Mouse (Mus musculus) kidney, adult 2 months (tissue): ENCODE results near the gene Ssc5d. TPM values are rescaled to one million over a fixed set of nuclear protein-coding genes. Genes with fewer than 3 reads are reported as not detected.
A peak's percentile ranks its signal among the peaks of the same experiment; 100 is the strongest.

Experiments
- DNase-seq: peaks from one replicate; pipeline ENCODE4 v3.0.0; 2021
- H3K27ac ChIP-seq: fragments of 200-500 bp; 2 replicates; pipeline ENCODE4 v1.5.1; 2012; ENCODE audit warnings: low read depth, low read length, control low read depth, inconsistent platforms; ENCODE audit not compliant: insufficient read depth
- H3K27me3 ChIP-seq: fragments of 200-500 bp; replicated peaks from 2 replicates; pipeline ENCODE4 v1.6.1; 2012; ENCODE audit warnings: mild to moderate bottlenecking, moderate library complexity, low read length, inconsistent platforms; ENCODE audit not compliant: control insufficient read depth, insufficient read depth
- H3K36me3 ChIP-seq: fragments of 200-500 bp; 2 replicates; pipeline ENCODE4 v1.6.1; 2012; ENCODE audit warnings: mild to moderate bottlenecking, moderate library complexity, low read length, inconsistent platforms; ENCODE audit not compliant: control insufficient read depth, insufficient read depth
- H3K4me1 ChIP-seq: fragments of 200-500 bp; 2 replicates; pipeline ENCODE4 v1.6.1; 2011; ENCODE audit warnings: low read length; ENCODE audit not compliant: control insufficient read depth, insufficient read depth
- H3K4me3 ChIP-seq: fragments of 200-500 bp; 2 replicates; pipeline ENCODE4 v1.5.1; 2011; ENCODE audit warnings: mild to moderate bottlenecking, low read depth, low read length, control low read depth; ENCODE audit not compliant: insufficient read depth
- CTCF ChIP-seq: fragments of 200-500 bp; conservative IDR thresholded peaks from 2 replicates; pipeline ENCODE4 v1.5.1; 2011; ENCODE audit warnings: low read depth, mild to moderate bottlenecking, control low read depth, low read length, moderate library complexity, mixed read lengths; ENCODE audit not compliant: insufficient read depth, insufficient read length
- POLR2A ChIP-seq: fragments of 200-500 bp; IDR thresholded peaks from one replicate; pipeline ENCODE4 v1.6.1; 2011; ENCODE audit warnings: low read depth, low read length, control low read depth
- WGBS: fragments of 180-500 bp; shearing (Covaris S2); methylation state at CpG from one replicate; pipeline ENCODE4 v1.1.7; 2018; 5-methylcytosine and 5-hydroxymethylcytosine counted together
- polyA plus RNA-seq: library from polyadenylated mRNA; depleted of rRNA; stranded (reverse); fragments of >200 nt; gene quantifications from 2 replicates; pipeline ENCODE4 v1.2.3, GENCODE M21; 2012

Ssc5d gene
- polyA plus RNA-seq, 1 experiment: 2.1 TPM

DNA sequence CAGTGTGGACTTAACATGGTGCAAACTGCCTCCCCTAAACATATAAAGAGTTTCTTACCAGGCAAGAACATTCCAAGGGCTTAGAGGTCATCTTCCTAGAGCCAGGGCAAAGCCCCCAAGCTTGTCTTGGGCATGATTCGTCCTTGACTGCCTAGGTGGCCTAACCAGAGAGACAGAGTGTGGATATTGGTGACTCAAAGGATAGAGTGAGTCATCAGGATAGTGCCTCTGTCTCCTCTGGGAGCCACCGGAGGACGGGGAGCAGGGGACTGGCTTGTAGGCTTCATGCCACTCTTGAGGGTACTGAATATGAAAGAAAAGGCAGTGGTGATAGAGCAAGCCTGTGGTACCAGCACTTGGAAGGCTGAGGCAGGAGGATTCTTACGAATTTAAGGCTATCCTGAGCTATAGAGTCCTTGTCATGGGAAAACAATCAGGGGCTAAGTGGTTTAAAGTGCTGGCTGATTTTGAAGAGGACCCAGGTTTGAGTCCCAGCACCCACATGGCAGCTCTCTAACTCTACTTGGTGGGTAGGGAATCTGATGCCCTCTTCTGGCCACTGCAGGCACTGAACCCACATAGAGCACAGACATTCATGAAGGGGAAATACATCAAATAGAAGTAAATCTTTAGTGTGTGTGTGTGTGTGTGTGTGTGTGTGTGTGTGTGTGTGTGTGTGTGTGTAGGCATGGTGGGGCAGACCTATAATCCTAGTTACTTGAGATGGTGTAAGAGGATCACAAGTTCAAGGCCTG is 8.8 kb downstream of the Ssc5d start:
- no peaks in the 10 kb centered on the region for H3K27me3 ChIP-seq
- H3K36me3 ChIP-seq: no peaks in the 10 kb centered on the region
- 77% methylated on average over 4 of the region's 4 CpGs for WGBS
- no peaks in the 10 kb centered on the region for H3K4me1 ChIP-seq
- no peak overlapping the region for H3K27ac ChIP-seq
- DNase-seq: no peak
- TF ChIP-seq POLR2A: no peak
- 0 out of 2 replicates have a peak, but pooled peaks have one; percentile 14 for TF ChIP-seq CTCF
- no peak overlapping the region for H3K4me3 ChIP-seq

DNA sequence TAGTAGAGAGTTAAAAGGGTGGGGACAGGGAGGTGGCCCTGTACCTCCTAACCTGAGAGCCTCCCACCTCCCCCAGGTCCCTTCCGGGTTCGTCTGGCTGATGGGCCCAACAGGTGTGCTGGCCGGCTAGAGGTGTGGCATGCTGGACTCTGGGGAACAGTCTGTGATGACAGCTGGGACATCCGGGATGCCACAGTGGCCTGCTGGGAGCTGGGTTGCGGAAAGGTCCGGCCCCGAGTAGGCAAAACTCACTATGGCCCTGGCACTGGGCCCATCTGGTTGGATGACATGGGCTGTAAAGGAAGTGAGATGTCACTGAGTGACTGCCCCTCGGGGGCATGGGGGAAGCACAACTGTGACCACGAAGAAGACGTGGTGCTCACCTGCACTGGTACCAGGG is 11.2 kb downstream of the Ssc5d start:
- no peak overlapping the region for H3K4me3 ChIP-seq
- H3K27me3 ChIP-seq: no peaks in the 10 kb centered on the region
- no peak for DNase-seq
- no peaks in the 10 kb centered on the region for H3K36me3 ChIP-seq
- WGBS: 61% methylated on average over 10 of the region's 10 CpGs
- no peak overlapping the region for H3K27ac ChIP-seq
- no peaks in the 10 kb centered on the region for H3K4me1 ChIP-seq
- TF ChIP-seq POLR2A (no peak), CTCF (no peak)

DNA sequence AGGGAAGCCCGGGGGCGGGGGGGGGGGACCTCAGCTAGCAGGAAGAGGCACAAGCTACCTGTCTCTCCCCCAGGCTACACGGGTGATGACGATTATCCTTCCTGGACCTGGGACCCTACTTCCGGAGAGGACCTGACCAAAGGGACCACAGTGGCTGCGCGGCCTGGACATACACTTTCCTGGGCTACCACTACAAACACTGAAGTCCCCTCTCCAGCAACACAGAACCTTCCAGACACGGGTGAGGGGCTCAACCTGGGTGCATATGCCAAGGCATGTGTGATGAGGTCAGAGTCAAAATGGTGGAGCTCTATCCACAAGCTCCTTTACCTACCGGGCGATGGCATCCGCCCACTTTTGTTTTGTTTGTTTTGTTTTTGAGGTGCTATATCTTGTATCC is 11.8 kb downstream of the Ssc5d start:
- H3K4me1 ChIP-seq: no peaks in the 10 kb centered on the region
- no peak overlapping the region for H3K27ac ChIP-seq
- DNase-seq: no peak
- H3K36me3 ChIP-seq: no peaks in the 10 kb centered on the region
- no peak overlapping the region for H3K4me3 ChIP-seq
- no peak for TF ChIP-seq CTCF
- no peak for TF ChIP-seq POLR2A
- no peaks in the 10 kb centered on the region for H3K27me3 ChIP-seq
- WGBS: 72% methylated on average over 11 of the region's 11 CpGs

DNA sequence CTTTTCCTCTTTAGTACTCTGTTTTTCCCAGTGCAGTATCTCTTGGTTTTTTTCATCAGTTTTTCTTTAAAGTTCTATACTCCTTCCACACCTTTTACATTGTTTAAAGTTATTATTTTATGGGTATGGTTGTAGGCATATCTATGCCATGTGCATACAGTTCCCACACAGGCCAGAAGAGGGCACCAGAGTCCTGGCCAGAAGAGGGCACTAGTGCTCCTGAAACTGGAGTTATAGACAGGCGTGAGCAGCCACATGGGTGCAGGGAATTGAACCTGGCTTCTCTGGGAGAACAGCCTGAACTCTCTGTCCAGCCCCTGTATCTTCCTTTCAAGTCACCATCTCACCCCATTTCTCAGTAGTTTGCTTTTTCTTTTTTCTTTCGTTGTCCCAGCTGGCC is 12.9 kb downstream of the Ssc5d start:
- Histone ChIP-seq H3K27ac (no peak overlapping the region), H3K27me3 (no peaks in the 10 kb centered on the region), H3K4me1 (no peaks in the 10 kb centered on the region), H3K36me3 (no peaks in the 10 kb centered on the region), H3K4me3 (no peak overlapping the region)
- TF ChIP-seq CTCF (peak; percentile 92), POLR2A (no peak)
- WGBS: 36% methylated on average over 2 of the region's 2 CpGs
- DNase-seq: peak; percentile 76

DNA sequence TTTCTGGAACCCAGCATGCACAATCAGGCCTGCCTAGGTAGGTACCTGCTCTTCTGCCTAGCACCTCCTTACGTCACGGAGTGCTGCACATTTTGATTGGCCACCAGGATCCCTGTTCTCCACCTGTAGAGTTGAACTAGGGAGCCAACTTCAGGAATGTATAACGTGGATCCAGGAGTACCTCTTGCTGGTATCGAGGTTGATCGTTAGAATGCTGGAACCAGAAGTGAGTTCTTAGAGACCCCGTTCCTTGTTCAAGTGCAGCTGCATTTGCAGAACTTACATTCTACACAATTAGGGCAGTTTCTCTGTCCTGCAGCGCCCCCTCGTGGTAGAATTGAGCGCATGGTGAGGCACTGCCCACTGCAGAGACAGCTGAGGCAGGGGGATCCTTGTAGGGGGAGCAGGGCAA is 14.5 kb downstream of the Ssc5d start:
- WGBS: 19% methylated on average over 9 of the region's 9 CpGs
- TF ChIP-seq POLR2A: no peak
- TF ChIP-seq CTCF: peak; percentile 91

DNA sequence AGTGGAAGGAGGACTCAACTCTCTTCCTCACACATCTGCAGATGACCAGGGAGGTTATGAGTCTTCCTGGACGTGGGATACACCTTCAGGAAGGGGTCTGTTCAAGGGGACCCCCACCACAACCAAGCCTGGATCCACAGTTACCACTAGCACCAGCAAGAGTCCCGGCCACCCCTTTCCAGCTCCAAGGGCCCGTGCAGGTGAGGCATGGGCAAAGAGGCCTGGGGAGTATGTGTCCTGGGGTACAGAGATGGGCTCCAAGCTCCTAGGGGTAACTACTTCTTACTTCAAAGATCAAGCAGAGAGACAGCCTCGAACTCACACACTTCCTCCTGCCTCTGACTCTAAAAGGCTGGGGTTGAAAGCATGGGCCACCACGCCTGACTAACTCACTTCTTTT is 17.1 kb downstream of the Ssc5d start:
- WGBS: 49% methylated on average over 5 of the region's 5 CpGs
- H3K27me3 ChIP-seq: no peaks in the 10 kb centered on the region
- H3K27ac ChIP-seq: no peak overlapping the region
- no peak overlapping the region for H3K4me3 ChIP-seq
- no peak for TF ChIP-seq POLR2A
- TF ChIP-seq CTCF: no peak
- no peaks in the 10 kb centered on the region for H3K36me3 ChIP-seq
- H3K4me1 ChIP-seq: no peaks in the 10 kb centered on the region
- DNase-seq: no peak

More for the DNA sequence above, 14.5 kb downstream of the Ssc5d start:
- no peaks in the 10 kb centered on the region for H3K27me3 ChIP-seq
- H3K4me1 ChIP-seq: no peaks in the 10 kb centered on the region
- DNase-seq: peak; percentile 89
- H3K27ac ChIP-seq: no peak overlapping the region
- no peak overlapping the region for H3K4me3 ChIP-seq
- H3K36me3 ChIP-seq: no peaks in the 10 kb centered on the region

DNA sequence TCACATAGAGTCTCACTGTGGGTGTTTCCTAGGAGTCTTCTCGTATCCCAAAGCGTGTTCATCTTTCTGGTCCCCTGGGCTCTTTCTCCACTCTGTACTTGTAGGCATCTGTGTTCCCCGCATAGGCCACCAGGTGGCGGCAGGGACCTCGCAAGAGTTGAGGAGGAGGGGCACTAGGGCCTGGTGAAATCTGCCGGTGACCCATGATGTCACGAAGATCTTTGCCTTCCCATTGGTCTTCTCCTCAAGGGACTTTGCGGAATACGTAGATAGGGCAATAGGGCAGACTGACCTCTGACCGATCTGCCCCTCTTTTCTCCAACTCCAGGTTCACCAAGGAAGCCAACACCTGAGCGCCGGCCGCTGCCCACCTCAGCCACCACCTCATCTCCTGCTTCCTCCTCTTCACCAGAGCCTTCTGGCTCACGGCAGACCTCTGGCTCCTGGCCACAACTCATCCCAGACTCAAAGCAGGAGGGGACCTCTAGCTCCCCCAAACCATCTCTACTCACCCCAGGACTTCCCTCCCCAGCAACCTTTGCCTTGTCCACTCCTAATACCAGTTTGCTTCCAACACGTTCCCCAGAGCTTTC is 17.7 kb downstream of the Ssc5d start:
- WGBS: 12% methylated on average over 15 of the region's 15 CpGs
- Histone ChIP-seq H3K27ac (no peak overlapping the region), H3K4me1 (no peaks in the 10 kb centered on the region), H3K27me3 (no peaks in the 10 kb centered on the region), H3K4me3 (peak overlapping the region; percentile 40), H3K36me3 (no peaks in the 10 kb centered on the region)
- TF ChIP-seq CTCF: peak; percentile 98
- no peak for TF ChIP-seq POLR2A
- peak; percentile 96 for DNase-seq
